Mouse (Mus musculus): ENCODE results near the gene Dusp2. TPM values are rescaled to one million over a fixed set of nuclear protein-coding genes. Genes with fewer than 3 reads are reported as not detected.

Dusp2 gene
- polyA plus RNA-seq, 1 experiment from 2014 or later = 4.9 TPM

Other genes starting within 250 kb of the Dusp2 start
- 86.8 and 95.2 TPM in 2 replicates for gene Ncaph, start 202.2 kb upstream of the Dusp2 start, polyA plus RNA-seq (2014; fragmentation: Nextera tagmentation; extraction: Ambion mirVana)
- 12.7 and 16.8 TPM in 2 replicates for gene Itpripl1, start 192.7 kb upstream of the Dusp2 start, polyA plus RNA-seq (2014; fragmentation: Nextera tagmentation; extraction: Ambion mirVana)
- gene 1810024B03Rik, start 127.9 kb upstream of the Dusp2 start, polyA plus RNA-seq (2014; fragmentation: Nextera tagmentation; extraction: Ambion mirVana) = 2.7 and 3.0 TPM in 2 replicates
- 91.6 and 93.3 TPM in 2 replicates for gene Snrnp200, start 127.8 kb upstream of the Dusp2 start, polyA plus RNA-seq (2014; fragmentation: Nextera tagmentation; extraction: Ambion mirVana)
- 57.9 and 63.5 TPM in 2 replicates for gene Ciao1, start 88.3 kb upstream of the Dusp2 start, polyA plus RNA-seq (2014; fragmentation: Nextera tagmentation; extraction: Ambion mirVana)
- 21.7 and 26.2 TPM in 2 replicates for gene Tmem127, start 88.3 kb upstream of the Dusp2 start, polyA plus RNA-seq (2014; fragmentation: Nextera tagmentation; extraction: Ambion mirVana)
- gene Stard7, start 65.9 kb upstream of the Dusp2 start, polyA plus RNA-seq (2014; fragmentation: Nextera tagmentation; extraction: Ambion mirVana) = 79.5 and 79.9 TPM in 2 replicates
- not detected in 2 replicates for gene Astl, start 2.5 kb downstream of the Dusp2 start, polyA plus RNA-seq (2014; fragmentation: Nextera tagmentation; extraction: Ambion mirVana)
- gene Adra2b, start 27.0 kb downstream of the Dusp2 start, polyA plus RNA-seq (2014; fragmentation: Nextera tagmentation; extraction: Ambion mirVana) = 2.7 and 3.5 TPM in 2 replicates
- 0.32 TPM in 2 replicates for gene Gpat2, start 89.0 kb downstream of the Dusp2 start, polyA plus RNA-seq (2014; fragmentation: Nextera tagmentation; extraction: Ambion mirVana)
- gene Fahd2a, start 108.4 kb downstream of the Dusp2 start, polyA plus RNA-seq (2014; fragmentation: Nextera tagmentation; extraction: Ambion mirVana) = 25.7 and 27.8 TPM in 2 replicates
- gene Kcnip3, start 185.9 kb downstream of the Dusp2 start, polyA plus RNA-seq (2014; fragmentation: Nextera tagmentation; extraction: Ambion mirVana) = 2.6 and 3.4 TPM in 2 replicates
- 0.40 and 0.86 TPM in 2 replicates for gene Prom2, start 205.3 kb downstream of the Dusp2 start, polyA plus RNA-seq (2014; fragmentation: Nextera tagmentation; extraction: Ambion mirVana)

All from hindbrain, embryonic 11.5 days (tissue).